Mouse (Mus musculus): ENCODE results near the gene Abhd14a.

DNA sequence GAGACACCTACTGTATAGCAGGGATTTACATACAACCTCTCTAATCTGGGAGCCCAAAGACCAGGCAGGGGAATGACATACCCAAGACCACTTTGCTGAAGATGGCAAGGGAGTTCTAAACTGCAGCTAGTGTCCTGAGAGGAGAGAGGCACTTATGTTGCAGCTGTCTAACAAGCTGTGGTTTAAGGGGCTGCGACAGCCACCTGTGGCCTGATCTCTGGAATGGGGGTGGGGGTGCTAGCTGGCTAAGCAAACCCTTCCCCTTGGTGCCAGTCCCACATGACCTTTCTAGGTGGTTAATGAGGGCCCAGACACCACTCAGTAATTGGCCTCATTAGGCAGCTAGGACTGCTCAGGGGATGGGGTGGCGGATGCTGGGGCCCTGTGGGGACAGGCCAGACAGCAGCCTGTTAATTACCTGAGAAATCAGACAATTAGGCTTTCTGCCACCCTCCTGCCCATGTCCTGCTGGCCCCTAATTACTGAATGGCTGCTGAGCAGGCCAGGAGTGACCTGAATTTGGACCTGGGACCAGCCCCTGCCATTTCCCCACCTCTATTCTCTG lies 37.3 kb downstream of the Abhd14a start:
- no peak for TF ChIP-seq EP300 (IDR thresholded peaks at IDR 0.05; ENCODE audit: low read depth)
- TF ChIP-seq CTCF (IDR thresholded peaks at IDR 0.05; ENCODE audit: low read depth), result no peak
